Mouse (Mus musculus): Measurements from ENCODE around the gene Bcl9l.
A peak's percentile ranks its signal among the peaks of the same experiment; 100 is the strongest.

Bcl9l gene

GRCm38 (mm10) chr9:44548412-44549152, 66.0 kb downstream of the Bcl9l start:
- DNase-seq (ENCODE audit: low spot score): no peak

GRCm38 (mm10) chr9:44551138-44551537, 68.5 kb downstream of the Bcl9l start:
- DNase-seq (ENCODE audit: low spot score): no peak

- peak; percentile 51 for DNase-seq (ENCODE audit: low spot score)
Observed at GRCm38 (mm10) chr9:44552161-44552560, 69.5 kb downstream of the Bcl9l start.
